8 mouse cellular contexts compared by ENCODE assay signal in the genomic region with DNA sequence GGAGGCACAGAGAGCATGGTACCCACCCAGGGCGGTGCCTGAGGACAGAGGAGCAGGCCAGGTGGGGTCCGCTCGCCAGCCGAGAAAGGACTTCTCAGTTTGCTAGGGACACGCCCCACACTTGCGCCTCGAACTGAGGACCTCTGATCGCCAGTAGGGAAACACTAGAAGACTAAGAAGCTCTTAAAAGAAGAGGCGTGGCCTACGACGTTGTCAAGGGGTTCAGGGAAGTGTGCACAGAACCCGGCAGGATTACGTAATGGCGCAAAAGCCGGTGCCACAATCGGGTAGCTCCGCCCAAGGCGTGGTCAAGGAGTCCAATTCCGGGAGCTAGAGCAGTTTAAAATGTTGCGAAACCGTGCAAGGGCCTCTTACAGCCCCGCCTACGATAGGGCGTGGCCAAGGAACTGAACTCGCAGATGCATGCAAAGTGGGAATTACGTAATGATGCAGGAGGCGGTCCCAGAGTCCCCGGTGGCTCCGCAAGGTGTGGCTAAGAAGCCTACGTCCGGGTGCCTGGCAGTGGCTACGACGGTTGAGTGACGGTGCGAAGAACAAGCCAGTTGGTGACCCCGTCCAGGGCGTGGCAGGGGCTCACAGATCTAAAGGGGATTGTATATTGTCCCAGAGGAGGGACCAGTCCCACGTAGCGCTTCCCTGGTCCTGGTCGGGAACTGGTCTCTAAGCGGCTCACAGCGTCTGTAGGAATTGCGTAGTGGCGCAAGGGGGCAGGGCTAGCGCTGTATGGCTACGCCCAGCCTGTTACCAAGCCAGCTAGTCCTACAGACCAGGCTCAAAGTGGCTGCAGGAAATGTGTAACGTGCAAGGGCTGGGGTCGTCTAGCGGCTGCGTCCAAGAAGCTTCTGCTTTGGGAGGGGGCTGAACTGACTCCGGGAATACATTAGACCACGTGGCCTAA. TPM values are rescaled to one million over a fixed set of nuclear protein-coding genes. Genes with fewer than 3 reads are reported as not detected.
DNase-seq lines count a peak whose midpoint lies in the region; ATAC-seq lines count a peak whose summit lies in the region.

A gene (plus strand): TSS at position 482 of the 919 bp plus-strand sequence.

- H3K4me2 ChIP-seq in hindbrain, embryonic 15.5 days = peak within 1 kb of the TSS; percentile 86

- no peaks in the 10 kb centered on the region for H3K27me3 ChIP-seq in hindbrain, embryonic 15.5 days

- H3K36me3 ChIP-seq in hindbrain, embryonic 15.5 days = no peaks in the 10 kb centered on the region

- ATAC-seq in hindbrain, embryonic 15.5 days (ENCODE audit: low FRiP score, low read depth) = peak; percentile 91

- peak within 1 kb of the TSS; percentile 86 for H3K4me3 ChIP-seq in hindbrain, embryonic 15.5 days

- H3K27ac ChIP-seq in hindbrain, embryonic 15.5 days (replicated peaks) = peak within 1 kb of the TSS; percentile 100

- WGBS in hindbrain, embryonic 15.5 days = 0% methylated on average over 52 of the region's 52 CpGs

- no peaks in the 10 kb centered on the region for H3K9me3 ChIP-seq in hindbrain, embryonic 15.5 days

- H3K9ac ChIP-seq in hindbrain, embryonic 15.5 days = peak within 1 kb of the TSS; percentile 71

- peaks cover 34% of the 10 kb centered on the region for H3K4me1 ChIP-seq in hindbrain, embryonic 15.5 days (replicated peaks)

- peak; percentile 99 for DNase-seq in T-cell, adult 2 months (ENCODE audit: low spot score)
- peak; percentile 96 to 97 for DNase-seq in cerebellum, postnatal 36 days
- peak; percentile 92 to 99 for DNase-seq in frontal cortex, postnatal 36 days (ENCODE audit: low spot score in 2 of 2)
- peak; percentile 99 for DNase-seq in left cerebral cortex, adult 11 months (ENCODE audit: low spot score)
- peak; percentile 99 to 100 for DNase-seq in lung, postnatal 4 days
- peak; percentile 98 for DNase-seq in retina, postnatal 7 days (ENCODE audit: low read depth, low spot score)
- DNase-seq in urinary bladder, adult 2 months (ENCODE audit: low spot score) = peak; percentile 81

RNA-seq across cellular contexts. Expression of the gene that starts here (rescaled TPM):
- polyA plus RNA-seq in hindbrain, embryonic 15.5 days (2015; fragmentation: Nextera tagmentation; extraction: Ambion mirVana) = 68.1 and 68.3 TPM in 2 replicates
- 50.0 and 69.5 TPM in 2 replicates for polyA plus RNA-seq in urinary bladder, adult 2 months (2012; rRNA removed)

Comparison
In these comparisons a context has a peak if more than half of its experiments do, and no peak if none do; other contexts are left out.
1. Peak in every context shown above with its lines: DNase-seq, ATAC-seq, H3K4me3 ChIP-seq and H3K27ac ChIP-seq.